Mouse (Mus musculus) left cerebral cortex, adult 11 months (tissue): ENCODE data around the gene Chd2.
"Not testable (repeated sequence)": the region's sequence is repeated elsewhere in the genome, so short reads cannot be mapped to it uniquely, and the experiment has no call there.

Source experiments
- DNase-seq: peaks from one replicate; pipeline ENCODE4 v3.0.0; 2022; ENCODE audit warnings: low spot score

Chd2 gene

GRCm38 (mm10) chr7:73539116-73539682 is 2.4 kb downstream of the Chd2 start:
- DNase-seq = no peak

- DNase-seq = no peak
These were observed 3.1 kb downstream of the Chd2 start for GRCm38 (mm10) chr7:73538424-73539079.

GRCm38 (mm10) chr7:73537634-73538423 is 3.8 kb downstream of the Chd2 start:
- DNase-seq = peak; percentile 100

GRCm38 (mm10) chr7:73537228-73537627 is 4.4 kb downstream of the Chd2 start:
- DNase-seq = no peak

GRCm38 (mm10) chr7:73536579-73536978 is 5.1 kb downstream of the Chd2 start:
- no peak for DNase-seq

- no peak for DNase-seq
These were observed 5.8 kb downstream of the Chd2 start for GRCm38 (mm10) chr7:73535861-73536200.

- no peak for DNase-seq
These were observed 6.4 kb downstream of the Chd2 start for GRCm38 (mm10) chr7:73534937-73535860.

GRCm38 (mm10) chr7:73533457-73533856 is 8.2 kb downstream of the Chd2 start:
- DNase-seq = no peak

GRCm38 (mm10) chr7:73532916-73533315 is 8.7 kb downstream of the Chd2 start:
- DNase-seq = no peak

- no peak for DNase-seq
These were observed 9.5 kb downstream of the Chd2 start for GRCm38 (mm10) chr7:73532139-73532538.

- DNase-seq = no peak
These were observed 10.0 kb downstream of the Chd2 start for GRCm38 (mm10) chr7:73531506-73532093.

GRCm38 (mm10) chr7:73530846-73531245 is 10.8 kb downstream of the Chd2 start:
- no peak for DNase-seq

GRCm38 (mm10) chr7:73530164-73530563 is 11.5 kb downstream of the Chd2 start:
- DNase-seq = no peak

GRCm38 (mm10) chr7:73529261-73529660 is 12.4 kb downstream of the Chd2 start:
- DNase-seq = no peak

GRCm38 (mm10) chr7:73528377-73528894 is 13.2 kb downstream of the Chd2 start:
- DNase-seq = not testable (repeated sequence)

- DNase-seq = no peak
These were observed 14.4 kb downstream of the Chd2 start for GRCm38 (mm10) chr7:73527225-73527624.

- peak; percentile 62 for DNase-seq
These were observed 17.1 kb downstream of the Chd2 start for GRCm38 (mm10) chr7:73524454-73524952.

GRCm38 (mm10) chr7:73523608-73524259 is 17.9 kb downstream of the Chd2 start:
- DNase-seq = no peak

GRCm38 (mm10) chr7:73523183-73523582 is 18.4 kb downstream of the Chd2 start:
- no peak for DNase-seq

- no peak for DNase-seq
These were observed 20.1 kb downstream of the Chd2 start for GRCm38 (mm10) chr7:73521277-73522193.
